Mouse (Mus musculus): ENCODE measurements at regions not wholly inside any gene's neighbourhood (a gene's known extent, or its start where the extent isn't known, plus 50 kb on each side); places are given as distances from the start of the nearest gene placed in this dataset.

DNA sequence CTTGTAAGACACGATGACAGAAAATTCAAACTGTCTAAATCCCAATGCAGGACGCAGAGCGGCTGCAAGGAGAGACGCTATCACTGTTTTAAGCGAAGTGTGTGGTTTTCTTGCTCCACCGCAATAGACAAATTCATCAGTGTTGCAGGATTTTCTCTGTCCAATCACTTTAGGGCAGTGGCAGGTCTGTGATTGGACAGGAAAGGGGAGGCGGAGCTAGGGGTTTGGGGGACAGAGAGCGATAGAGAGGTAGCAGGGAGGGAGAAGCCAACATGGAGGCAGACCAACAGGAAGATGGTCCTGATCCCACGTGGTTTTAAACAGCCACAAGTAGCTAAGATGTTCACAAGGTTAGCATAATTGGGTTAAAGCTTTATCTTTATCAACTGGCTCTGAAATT lies 209.7 kb upstream of the Runx1 start:
- TF ChIP-seq POLR2A (IDR thresholded peaks at IDR 0.05; ENCODE audit: insufficient read depth, low read length) (no peak), EP300 (IDR thresholded peaks at IDR 0.05; ENCODE audit: insufficient read depth, low read depth, low read length) (no peak), CTCF (IDR thresholded peaks at IDR 0.05; ENCODE audit: low read depth, low read length) (no peak)
